Mouse (Mus musculus): ENCODE data around the gene Fam189b. TPM values are rescaled to one million over a fixed set of nuclear protein-coding genes. Genes with fewer than 3 reads are reported as not detected.

Fam189b gene
- polyA plus RNA-seq, 1 experiment from 2014 or later, result 23.5 TPM

- peak; percentile 56 for ATAC-seq (replicated peaks; ENCODE audit: low FRiP score, low read depth)
- no peaks in the 10 kb centered on the region for H3K27me3 ChIP-seq (ENCODE audit: insufficient read depth, low read length)
- no peaks in the 10 kb centered on the region for H3K36me3 ChIP-seq (ENCODE audit: insufficient read depth, low read length)
- peak overlapping the region; percentile 69 for H3K4me2 ChIP-seq (ENCODE audit: low read length)
- H3K9me3 ChIP-seq (replicated peaks; ENCODE audit: low read length), result no peaks in the 10 kb centered on the region
- DNase-seq (ENCODE audit: low spot score), result peak; percentile 94
- H3K27ac ChIP-seq, result peak overlapping the region; percentile 85
- peak; percentile 97 for TF ChIP-seq CTCF (IDR thresholded peaks at IDR 0.05; ENCODE audit: low read depth)
- H3K9ac ChIP-seq (ENCODE audit: low read depth, low read length), result peak overlapping the region; percentile 35; the same call in 1 of the 2 replicates
- peak overlapping the region; percentile 33 for H3K4me3 ChIP-seq (replicated peaks; ENCODE audit: low read depth, low read length)
- H3K4me1 ChIP-seq (replicated peaks; ENCODE audit: insufficient read depth, low read length), result peaks cover 27% of the 10 kb centered on the region
- WGBS, result under 1% methylated on average over 20 of the region's 20 CpGs
Measured at GRCm38 (mm10) chr3:89228180-89228549, 45.2 kb downstream of the Fam189b start.

DNA sequence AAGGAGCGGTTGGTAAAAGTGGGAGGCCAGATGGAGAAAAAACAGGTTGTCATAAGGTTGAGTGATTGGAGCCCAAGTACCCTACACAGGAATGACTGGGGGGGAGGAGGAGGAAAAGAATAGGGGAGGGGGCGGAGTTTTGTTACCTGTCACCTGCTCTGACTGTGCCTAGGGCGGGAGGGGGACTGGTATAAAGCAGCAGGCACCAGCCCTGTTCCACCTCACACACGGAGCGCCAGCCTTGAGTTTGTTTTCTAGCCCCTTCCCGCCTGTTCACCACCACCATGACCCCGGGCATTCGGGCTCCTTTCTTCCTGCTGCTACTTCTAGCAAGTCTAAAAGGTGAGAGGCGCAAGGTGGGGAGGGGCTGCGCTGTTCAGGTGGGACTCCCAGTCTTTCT lies 45.9 kb downstream of the Fam189b start, which contains the start of gene Muc1:
Gene Muc1 (plus strand): TSS at position 222 of the 400 bp plus-strand sequence.
- Histone ChIP-seq H3K36me3 (ENCODE audit: insufficient read depth, low read length) (no peaks in the 10 kb centered on the region), H3K27me3 (ENCODE audit: insufficient read depth, low read length) (no peaks in the 10 kb centered on the region), H3K9ac (ENCODE audit: low read depth, low read length) (peak within 1 kb of the TSS; percentile 35; the same call in 1 of the 2 replicates), H3K4me3 (replicated peaks; ENCODE audit: low read depth, low read length) (peak within 1 kb of the TSS; percentile 33), H3K9me3 (replicated peaks; ENCODE audit: low read length) (no peaks in the 10 kb centered on the region), H3K27ac (peak within 1 kb of the TSS; percentile 85), H3K4me2 (ENCODE audit: low read length) (peak within 1 kb of the TSS; percentile 69), H3K4me1 (replicated peaks; ENCODE audit: insufficient read depth, low read length) (peaks cover 27% of the 10 kb centered on the region)
- no peak for TF ChIP-seq CTCF (IDR thresholded peaks at IDR 0.05; ENCODE audit: low read depth)
- 32% methylated on average over 10 of the region's 10 CpGs for WGBS
- ATAC-seq (replicated peaks; ENCODE audit: low FRiP score, low read depth) (0 out of 2 replicates have a peak, but pooled peaks have one; percentile 4), DNase-seq (ENCODE audit: low spot score) (no peak)

- Histone ChIP-seq H3K27ac (peak overlapping the region; percentile 85), H3K4me1 (replicated peaks; ENCODE audit: insufficient read depth, low read length) (peaks cover 27% of the 10 kb centered on the region), H3K27me3 (ENCODE audit: insufficient read depth, low read length) (no peaks in the 10 kb centered on the region), H3K9me3 (replicated peaks; ENCODE audit: low read length) (no peaks in the 10 kb centered on the region), H3K36me3 (ENCODE audit: insufficient read depth, low read length) (no peaks in the 10 kb centered on the region), H3K4me2 (ENCODE audit: low read length) (peak overlapping the region; percentile 69), H3K4me3 (replicated peaks; ENCODE audit: low read depth, low read length) (peak overlapping the region; percentile 33), H3K9ac (ENCODE audit: low read depth, low read length) (peak overlapping the region; percentile 31; the same call in 1 of the 2 replicates)
- 39% methylated on average over 4 of the region's 4 CpGs for WGBS
- no peak for DNase-seq (ENCODE audit: low spot score)
- TF ChIP-seq CTCF (IDR thresholded peaks at IDR 0.05; ENCODE audit: low read depth), result no peak
- no peak for ATAC-seq (replicated peaks; ENCODE audit: low FRiP score, low read depth)
Measured at GRCm38 (mm10) chr3:89229276-89229675, 46.3 kb downstream of the Fam189b start.

- H3K27me3 ChIP-seq (ENCODE audit: insufficient read depth, low read length), result no peaks in the 10 kb centered on the region
- H3K4me3 ChIP-seq (replicated peaks; ENCODE audit: low read depth, low read length), result no peak overlapping the region
- H3K4me1 ChIP-seq (replicated peaks; ENCODE audit: insufficient read depth, low read length), result peaks cover 27% of the 10 kb centered on the region
- DNase-seq (ENCODE audit: low spot score) (no peak), ATAC-seq (replicated peaks; ENCODE audit: low FRiP score, low read depth) (no peak)
- no peaks in the 10 kb centered on the region for H3K9me3 ChIP-seq (replicated peaks; ENCODE audit: low read length)
- H3K36me3 ChIP-seq (ENCODE audit: insufficient read depth, low read length), result no peaks in the 10 kb centered on the region
- no peak overlapping the region for H3K27ac ChIP-seq
- 91% methylated on average over 2 of the region's 2 CpGs for WGBS
- H3K9ac ChIP-seq (ENCODE audit: low read depth, low read length), result no peak overlapping the region
- H3K4me2 ChIP-seq (ENCODE audit: low read length), result peak overlapping the region; percentile 69
- no peak for TF ChIP-seq CTCF (IDR thresholded peaks at IDR 0.05; ENCODE audit: low read depth)
Measured at GRCm38 (mm10) chr3:89230561-89230960, 47.6 kb downstream of the Fam189b start.

DNA sequence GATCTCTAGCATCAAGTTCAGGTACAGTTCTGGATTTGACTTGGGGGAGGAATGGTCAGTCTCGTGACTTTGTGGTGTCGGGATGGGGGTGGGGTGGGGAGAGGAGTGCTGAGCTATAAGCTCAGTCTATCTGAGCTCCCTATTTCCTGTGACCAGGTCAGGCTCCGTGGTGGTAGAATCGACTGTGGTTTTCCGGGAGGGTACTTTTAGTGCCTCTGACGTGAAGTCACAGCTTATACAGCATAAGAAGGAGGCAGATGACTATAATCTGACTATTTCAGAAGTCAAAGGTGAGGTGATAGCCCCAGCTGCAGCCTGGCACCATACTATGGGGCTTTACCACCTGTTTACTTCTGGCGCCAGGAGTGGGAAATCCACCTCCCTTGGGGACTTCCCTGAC lies 48.4 kb downstream of the Fam189b start:
- Histone ChIP-seq H3K4me3 (replicated peaks; ENCODE audit: low read depth, low read length) (0 out of 2 replicates have a peak overlapping the region, but pooled peaks have one; percentile 4), H3K27ac (no peak overlapping the region), H3K4me1 (replicated peaks; ENCODE audit: insufficient read depth, low read length) (peaks cover 23% of the 10 kb centered on the region), H3K4me2 (ENCODE audit: low read length) (peak overlapping the region; percentile 69), H3K9me3 (replicated peaks; ENCODE audit: low read length) (no peaks in the 10 kb centered on the region), H3K27me3 (ENCODE audit: insufficient read depth, low read length) (no peaks in the 10 kb centered on the region), H3K36me3 (ENCODE audit: insufficient read depth, low read length) (no peaks in the 10 kb centered on the region), H3K9ac (ENCODE audit: low read depth, low read length) (no peak overlapping the region)
- DNase-seq (ENCODE audit: low spot score), result no peak
- no peak for TF ChIP-seq CTCF (IDR thresholded peaks at IDR 0.05; ENCODE audit: low read depth)
- WGBS, result 57% methylated on average over 7 of the region's 7 CpGs
- no peak for ATAC-seq (replicated peaks; ENCODE audit: low FRiP score, low read depth)

DNA sequence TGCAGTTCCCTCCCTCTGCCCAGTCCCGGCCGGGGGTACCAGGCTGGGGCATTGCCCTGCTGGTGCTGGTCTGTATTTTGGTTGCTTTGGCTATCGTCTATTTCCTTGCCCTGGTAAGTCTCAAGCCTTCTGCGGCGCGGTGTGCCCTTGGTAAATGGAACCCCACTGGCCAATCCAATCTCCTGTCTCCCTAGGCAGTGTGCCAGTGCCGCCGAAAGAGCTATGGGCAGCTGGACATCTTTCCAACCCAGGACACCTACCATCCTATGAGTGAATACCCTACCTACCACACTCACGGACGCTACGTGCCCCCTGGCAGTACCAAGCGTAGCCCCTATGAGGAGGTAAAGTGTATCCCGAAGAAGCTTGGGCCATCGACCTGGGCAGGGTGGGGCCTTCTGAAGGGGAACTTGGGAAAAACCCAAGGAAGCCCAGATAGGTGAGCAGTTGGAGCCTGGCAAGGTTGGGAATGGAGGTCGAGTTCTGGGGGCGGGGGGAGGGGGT lies 48.9 kb downstream of the Fam189b start:
- H3K27ac ChIP-seq, result no peak overlapping the region

More for the DNA sequence above, 48.9 kb downstream of the Fam189b start:
- Histone ChIP-seq H3K9me3 (replicated peaks; ENCODE audit: low read length) (no peaks in the 10 kb centered on the region), H3K4me2 (ENCODE audit: low read length) (peak overlapping the region; percentile 69), H3K4me1 (replicated peaks; ENCODE audit: insufficient read depth, low read length) (peaks cover 18% of the 10 kb centered on the region), H3K36me3 (ENCODE audit: insufficient read depth, low read length) (no peaks in the 10 kb centered on the region), H3K4me3 (replicated peaks; ENCODE audit: low read depth, low read length) (0 out of 2 replicates have a peak overlapping the region, but pooled peaks have one; percentile 4), H3K9ac (ENCODE audit: low read depth, low read length) (no peak overlapping the region), H3K27me3 (ENCODE audit: insufficient read depth, low read length) (no peaks in the 10 kb centered on the region)
- no peak for TF ChIP-seq CTCF (IDR thresholded peaks at IDR 0.05; ENCODE audit: low read depth)
- no peak for ATAC-seq (replicated peaks; ENCODE audit: low FRiP score, low read depth)
- WGBS, result 73% methylated on average over 16 of the region's 16 CpGs
- DNase-seq (ENCODE audit: low spot score), result no peak

Measured in kidney, postnatal 0 days (tissue).